Mouse (Mus musculus) embryonic facial prominence, embryonic 13.5 days (tissue): Measurements from ENCODE around the gene Znrd1as. TPM values are rescaled to one million over a fixed set of nuclear protein-coding genes. Genes with fewer than 3 reads are reported as not detected.

ENCODE experiments used
- ATAC-seq: fragments of 200-750 bp; cut with Nextera tagmentation; 2 replicates; pipeline ENCODE4 v1.8.0; 2017; ENCODE audit warnings: low read depth; ENCODE audit not compliant: insufficient number of reproducible peaks, insufficient read depth, low FRiP score, low TSS enrichment
- H3K27ac ChIP-seq: fragments of 300-500 bp; sonication (generic); 2 replicates; pipeline ENCODE4 v1.5.1; 2015; ENCODE audit warnings: moderate library complexity, mild to moderate bottlenecking, inconsistent platforms
- H3K27me3 ChIP-seq: fragments of 300-500 bp; sonication (generic); 2 replicates; pipeline ENCODE4 v1.6.1; 2015; ENCODE audit warnings: mild to moderate bottlenecking, inconsistent platforms
- H3K36me3 ChIP-seq: fragments of 300-500 bp; sonication (generic); 2 replicates; pipeline ENCODE4 v1.6.1; 2015; ENCODE audit warnings: mild to moderate bottlenecking, inconsistent platforms
- H3K4me1 ChIP-seq: fragments of 300-500 bp; sonication (generic); 2 replicates; pipeline ENCODE4 v1.6.1; 2015; ENCODE audit warnings: inconsistent platforms
- H3K4me2 ChIP-seq: fragments of 300-500 bp; sonication (generic); 2 replicates; pipeline ENCODE4 v1.6.1; 2015; ENCODE audit warnings: moderate library complexity, mild to moderate bottlenecking, inconsistent platforms
- H3K4me3 ChIP-seq: fragments of 300-500 bp; sonication (generic); 2 replicates; pipeline ENCODE4 v1.5.1; 2015; ENCODE audit warnings: mild to moderate bottlenecking, inconsistent platforms
- H3K9ac ChIP-seq: fragments of 300-500 bp; sonication (generic); 2 replicates; pipeline ENCODE4 v1.6.1; 2015; ENCODE audit warnings: mild to moderate bottlenecking, inconsistent platforms
- H3K9me3 ChIP-seq: fragments of 300-500 bp; sonication (generic); 2 replicates; pipeline ENCODE4 v1.6.1; 2016; ENCODE audit warnings: inconsistent platforms
- WGBS: fragments of 180-500 bp; shearing (Covaris S2); methylation state at CpG from one replicate; pipeline ENCODE4 v1.1.7; 2015; ENCODE audit warnings: mixed read lengths; 5-methylcytosine and 5-hydroxymethylcytosine counted together
- polyA plus RNA-seq: library from polyadenylated mRNA; unstranded; fragments of >200 nt; fragmentation: Nextera tagmentation; extraction: Ambion mirVana; gene quantifications from 2 replicates; pipeline ENCODE4 v1.2.1, GENCODE M21; 2015

The Znrd1as gene
- 4.9 and 6.4 TPM in 2 replicates for polyA plus RNA-seq

- peak within 1 kb of the TSS; percentile 64 for H3K4me3 ChIP-seq
- peak; percentile 98 for ATAC-seq
These were observed at the start of gene Znrd1as, which contains the start of gene Znrd1 for GRCm38 (mm10) chr17:36957999-36958743. Gene Znrd1as (plus strand): TSS chr17:36958592. Gene Znrd1 (minus strand): TSS chr17:36958559.

DNA sequence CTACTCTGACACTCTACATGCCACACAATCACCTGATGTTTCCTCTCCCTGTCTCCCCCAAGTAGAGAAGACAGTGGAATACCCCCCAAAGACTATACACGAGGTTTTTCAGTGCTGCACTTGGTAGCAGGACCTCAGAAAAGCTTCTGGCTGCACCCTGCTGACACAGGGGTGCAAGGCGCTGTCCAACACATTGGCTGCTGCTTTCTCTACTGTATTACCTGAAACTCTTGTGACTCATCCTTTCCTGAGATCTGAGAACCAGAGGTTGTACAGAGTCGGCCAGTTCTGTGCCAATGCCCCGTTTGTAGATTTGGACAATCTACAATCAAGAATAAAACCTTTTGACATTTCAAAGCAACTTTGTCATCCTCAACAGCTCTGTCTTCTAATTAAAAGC is 48.6 kb upstream of the Znrd1as start:
- H3K4me3 ChIP-seq, result no peak overlapping the region
- no peak overlapping the region for H3K9ac ChIP-seq
- WGBS, result 51% methylated on average over 4 of the region's 4 CpGs
- H3K4me1 ChIP-seq, result no peaks in the 10 kb centered on the region
- H3K9me3 ChIP-seq, result no peaks in the 10 kb centered on the region
- H3K27me3 ChIP-seq, result peaks cover 3% of the 10 kb centered on the region
- no peak overlapping the region for H3K27ac ChIP-seq
- H3K4me2 ChIP-seq, result no peak overlapping the region
- no peaks in the 10 kb centered on the region for H3K36me3 ChIP-seq
- ATAC-seq, result no peak

More at GRCm38 (mm10) chr17:36957999-36958743, at the start of gene Znrd1as, which contains the start of gene Znrd1:
- H3K9me3 ChIP-seq, result no peaks in the 10 kb centered on the region
- peaks cover 17% of the 10 kb centered on the region; the same call in 1 of the 2 replicates for H3K36me3 ChIP-seq
- H3K9ac ChIP-seq, result peak within 1 kb of the TSS; percentile 82
- H3K27ac ChIP-seq, result peak within 1 kb of the TSS; percentile 86
- under 1% methylated on average over 46 of the region's 46 CpGs for WGBS
- H3K4me2 ChIP-seq, result peak within 1 kb of the TSS; percentile 74
- H3K27me3 ChIP-seq, result no peaks in the 10 kb centered on the region
- peaks cover 13% of the 10 kb centered on the region for H3K4me1 ChIP-seq

DNA sequence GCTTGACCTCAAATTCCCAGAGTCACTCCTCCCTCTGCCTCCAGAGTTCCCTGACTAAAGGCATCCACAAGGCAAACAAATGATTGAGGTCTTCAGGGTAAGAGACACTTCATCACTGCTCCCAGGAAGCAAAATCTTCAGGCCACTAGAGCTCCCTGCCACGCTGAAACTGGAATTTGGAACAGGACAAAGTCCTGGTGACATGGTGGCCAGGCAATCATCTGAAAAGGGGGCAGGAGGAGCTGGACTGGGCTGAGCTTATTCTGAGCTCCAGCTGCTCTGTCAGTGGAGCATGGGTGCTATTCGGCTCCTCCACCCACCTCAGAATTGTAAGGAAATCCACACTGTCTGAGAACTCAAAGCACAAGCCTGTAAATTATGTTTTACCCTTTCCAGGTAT is 46.4 kb upstream of the Znrd1as start:
- Histone ChIP-seq H3K9ac (no peak overlapping the region), H3K27ac (no peak overlapping the region), H3K9me3 (no peaks in the 10 kb centered on the region), H3K27me3 (peaks cover 8% of the 10 kb centered on the region), H3K4me3 (no peak overlapping the region), H3K4me2 (no peak overlapping the region), H3K36me3 (no peaks in the 10 kb centered on the region), H3K4me1 (no peaks in the 10 kb centered on the region)
- 82% methylated on average over 2 of the region's 2 CpGs for WGBS
- ATAC-seq, result no peak

- ATAC-seq, result no peak
- Histone ChIP-seq H3K4me2 (no peak overlapping the region), H3K27ac (no peak overlapping the region), H3K4me3 (no peak overlapping the region), H3K9ac (no peak overlapping the region), H3K36me3 (no peaks in the 10 kb centered on the region), H3K4me1 (no peaks in the 10 kb centered on the region), H3K27me3 (peaks cover 8% of the 10 kb centered on the region), H3K9me3 (no peaks in the 10 kb centered on the region)
- WGBS, result 3% methylated on average over 2 of the region's 2 CpGs
These were observed 44.3 kb upstream of the Znrd1as start for GRCm38 (mm10) chr17:36914108-36914507.

DNA sequence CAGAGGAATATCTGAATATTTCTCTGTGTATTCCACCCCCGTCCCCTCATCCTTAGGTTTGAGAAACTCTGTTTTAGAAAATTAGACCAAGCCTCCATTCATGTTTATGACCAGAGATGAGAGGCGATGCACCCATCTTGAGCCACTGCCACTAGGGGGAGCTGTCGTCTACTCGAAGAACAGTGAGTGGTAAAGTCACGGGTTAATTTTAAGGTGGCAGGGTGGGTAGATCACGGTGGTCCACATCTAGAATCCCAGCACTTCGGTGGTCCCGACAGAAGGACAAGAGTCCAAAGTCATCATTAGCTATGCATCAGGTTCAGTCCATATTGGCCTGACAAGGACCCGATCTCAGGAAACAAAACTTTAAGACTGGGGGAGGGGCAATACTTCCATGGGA is 43.3 kb upstream of the Znrd1as start:
- H3K9me3 ChIP-seq, result no peaks in the 10 kb centered on the region
- H3K4me1 ChIP-seq, result no peaks in the 10 kb centered on the region
- H3K4me2 ChIP-seq, result no peak overlapping the region
- H3K36me3 ChIP-seq, result no peaks in the 10 kb centered on the region
- H3K27ac ChIP-seq, result no peak overlapping the region
- peaks cover 8% of the 10 kb centered on the region for H3K27me3 ChIP-seq
- WGBS, result 15% methylated on average over 9 of the region's 9 CpGs
- no peak overlapping the region for H3K9ac ChIP-seq
- H3K4me3 ChIP-seq, result no peak overlapping the region
- no peak; the same call in 1 of the 2 replicates for ATAC-seq

DNA sequence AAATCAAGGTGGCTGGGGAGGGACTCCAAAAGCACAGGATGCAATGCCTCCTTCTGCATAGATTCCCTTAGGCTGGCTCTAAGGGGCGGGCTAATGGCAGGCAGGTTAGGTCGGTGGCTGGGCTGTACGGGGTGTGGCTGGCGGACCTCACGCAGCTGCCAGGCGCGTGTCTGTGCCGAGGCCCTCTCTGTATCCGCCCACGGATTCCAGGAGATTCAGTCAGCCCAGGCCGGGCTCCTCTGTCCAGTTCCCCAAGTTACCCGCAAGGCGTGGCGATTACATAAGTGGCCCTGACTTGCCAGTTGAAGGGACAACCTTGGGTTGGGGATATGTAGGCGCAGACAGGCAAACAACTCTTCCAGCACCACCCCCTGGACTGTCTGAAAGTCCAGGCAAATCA is 38.2 kb upstream of the Znrd1as start:
- no peaks in the 10 kb centered on the region for H3K4me1 ChIP-seq
- WGBS, result 47% methylated on average over 15 of the region's 15 CpGs
- no peak for ATAC-seq

DNA sequence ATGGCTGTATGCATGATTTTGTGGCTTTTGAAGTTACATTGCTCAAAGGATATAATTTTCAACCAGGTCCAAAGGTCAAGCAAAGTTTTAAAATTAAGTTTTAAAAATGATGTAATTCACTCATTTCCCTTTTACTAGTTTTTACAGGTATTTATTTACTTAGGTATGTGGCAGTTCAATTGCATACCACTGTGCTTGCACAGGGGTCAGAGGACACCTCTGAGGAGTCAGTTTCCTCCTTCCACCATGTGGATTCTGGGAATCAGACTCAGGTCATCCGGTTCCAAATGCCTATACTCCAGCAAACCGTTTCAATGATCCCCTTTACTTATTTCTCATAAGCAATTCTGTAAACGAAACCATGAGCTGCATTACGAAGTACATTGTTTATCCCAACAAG is 35.7 kb upstream of the Znrd1as start:
- Histone ChIP-seq H3K36me3 (no peaks in the 10 kb centered on the region), H3K9me3 (no peaks in the 10 kb centered on the region), H3K4me1 (no peaks in the 10 kb centered on the region), H3K9ac (no peak overlapping the region), H3K27me3 (0 out of 2 replicates have a peak, but pooled peaks cover 6% of the 10 kb centered on the region), H3K4me2 (no peak overlapping the region), H3K27ac (no peak overlapping the region), H3K4me3 (no peak overlapping the region)
- ATAC-seq, result no peak
- 77% methylated on average over 4 of the region's 4 CpGs for WGBS

More for the DNA sequence above, 38.2 kb upstream of the Znrd1as start:
- Histone ChIP-seq H3K36me3 (no peaks in the 10 kb centered on the region), H3K27ac (no peak overlapping the region), H3K9ac (no peak overlapping the region), H3K4me2 (no peak overlapping the region), H3K27me3 (peaks cover 5% of the 10 kb centered on the region; the same call in 1 of the 2 replicates), H3K9me3 (no peaks in the 10 kb centered on the region), H3K4me3 (no peak overlapping the region)

DNA sequence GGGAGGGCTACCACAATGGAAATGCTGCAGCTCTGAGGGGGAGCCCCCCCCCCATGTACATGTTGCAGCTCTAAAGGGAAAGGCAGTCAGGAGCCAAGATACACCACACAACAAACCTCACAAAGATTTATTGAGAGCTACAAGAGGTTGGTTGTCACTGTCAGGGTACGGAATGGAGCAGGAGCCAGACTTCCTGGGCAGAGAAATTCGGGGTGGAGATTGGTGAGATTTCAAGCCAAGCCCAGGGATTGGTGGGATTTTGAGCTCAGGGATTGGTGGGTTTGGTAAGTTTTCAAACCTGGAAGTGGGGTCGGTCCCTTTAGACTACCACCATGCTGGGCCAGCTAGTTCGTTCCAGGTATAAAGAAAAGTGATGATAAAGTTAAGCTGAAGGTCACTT is 34.9 kb upstream of the Znrd1as start:
- Histone ChIP-seq H3K36me3 (no peaks in the 10 kb centered on the region), H3K9me3 (no peaks in the 10 kb centered on the region), H3K9ac (no peak overlapping the region), H3K4me3 (no peak overlapping the region), H3K4me2 (no peak overlapping the region), H3K4me1 (no peaks in the 10 kb centered on the region), H3K27ac (no peak overlapping the region), H3K27me3 (0 out of 2 replicates have a peak, but pooled peaks cover 6% of the 10 kb centered on the region)
- no peak for ATAC-seq
- 64% methylated on average over 4 of the region's 4 CpGs for WGBS

- Histone ChIP-seq H3K4me1 (no peaks in the 10 kb centered on the region), H3K4me3 (no peak overlapping the region), H3K4me2 (no peak overlapping the region), H3K27ac (no peak overlapping the region), H3K9ac (no peak overlapping the region), H3K9me3 (no peaks in the 10 kb centered on the region), H3K36me3 (no peaks in the 10 kb centered on the region), H3K27me3 (0 out of 2 replicates have a peak, but pooled peaks cover 6% of the 10 kb centered on the region)
- WGBS, result 46% methylated on average over 10 of the region's 10 CpGs
- ATAC-seq, result no peak
These were observed 30.8 kb upstream of the Znrd1as start for GRCm38 (mm10) chr17:36927496-36928120.

- Histone ChIP-seq H3K9ac (no peak overlapping the region), H3K4me2 (no peak overlapping the region), H3K27ac (no peak overlapping the region), H3K9me3 (no peaks in the 10 kb centered on the region), H3K36me3 (no peaks in the 10 kb centered on the region), H3K4me3 (no peak overlapping the region), H3K4me1 (no peaks in the 10 kb centered on the region), H3K27me3 (peaks cover 9% of the 10 kb centered on the region)
- ATAC-seq, result no peak
- 78% methylated on average over 12 of the region's 12 CpGs for WGBS
These were observed 29.0 kb upstream of the Znrd1as start for GRCm38 (mm10) chr17:36929236-36929932.

GRCm38 (mm10) chr17:36930233-36930632 is 28.2 kb upstream of the Znrd1as start:
- Histone ChIP-seq H3K27me3 (peaks cover 10% of the 10 kb centered on the region), H3K9ac (no peak overlapping the region), H3K4me1 (no peaks in the 10 kb centered on the region), H3K4me2 (no peak overlapping the region), H3K27ac (no peak overlapping the region), H3K36me3 (no peaks in the 10 kb centered on the region), H3K9me3 (no peaks in the 10 kb centered on the region), H3K4me3 (no peak overlapping the region)
- WGBS, result 80% methylated on average over 6 of the region's 6 CpGs
- no peak for ATAC-seq
